Mouse (Mus musculus) cerebellum, adult 2 months (tissue): ENCODE data around the gene Heatr3. TPM values are rescaled to one million over a fixed set of nuclear protein-coding genes. Genes with fewer than 3 reads are reported as not detected.

Source experiments
- DNase-seq, 2 experiments: peaks; one replicate each; pipeline ENCODE4 v3.0.0; 2021
- H3K27ac ChIP-seq: fragments of 200-500 bp; 2 replicates; pipeline ENCODE4 v1.5.1; 2012; ENCODE audit warnings: low read length, control low read depth, inconsistent platforms; ENCODE audit not compliant: insufficient read depth
- H3K27me3 ChIP-seq: fragments of 200-500 bp; 2 replicates; pipeline ENCODE4 v1.6.1; 2012; ENCODE audit warnings: inconsistent platforms, mild to moderate bottlenecking, low read length, moderate library complexity; ENCODE audit not compliant: control insufficient read depth, insufficient read depth
- H3K4me1 ChIP-seq: fragments of 200-500 bp; 2 replicates; pipeline ENCODE4 v1.6.1; 2011; ENCODE audit warnings: low read length; ENCODE audit not compliant: control insufficient read depth, insufficient read depth
- H3K4me3 ChIP-seq: fragments of 200-500 bp; replicated peaks from 2 replicates; pipeline ENCODE3; 2011; ENCODE audit warnings: mild to moderate bottlenecking, low read depth, low read length, control low read depth; ENCODE audit not compliant: insufficient read depth
- CTCF ChIP-seq: fragments of 200-500 bp; IDR thresholded peaks from 2 replicates; pipeline ENCODE4 v1.5.1; 2011; ENCODE audit warnings: low read depth, mild to moderate bottlenecking, control low read depth, low read length, moderate library complexity, borderline replicate concordance; ENCODE audit not compliant: insufficient read depth
- POLR2A ChIP-seq: fragments of 200-500 bp; IDR thresholded peaks from 2 replicates; pipeline ENCODE4 v1.6.1; 2011; ENCODE audit warnings: low read length, control low read depth, borderline replicate concordance; ENCODE audit not compliant: insufficient read depth
- WGBS: fragments of 180-500 bp; shearing (Covaris S2); methylation state at CpG from one replicate; pipeline ENCODE4 v1.1.7; 2018; 5-methylcytosine and 5-hydroxymethylcytosine counted together
- polyA plus RNA-seq: library from polyadenylated mRNA; depleted of rRNA; stranded (reverse); fragments of >200 nt; gene quantifications from 2 replicates; pipeline ENCODE4 v1.2.3, GENCODE M21; 2012

Gene Heatr3
- polyA plus RNA-seq, 1 experiment: 45.2 TPM

DNA sequence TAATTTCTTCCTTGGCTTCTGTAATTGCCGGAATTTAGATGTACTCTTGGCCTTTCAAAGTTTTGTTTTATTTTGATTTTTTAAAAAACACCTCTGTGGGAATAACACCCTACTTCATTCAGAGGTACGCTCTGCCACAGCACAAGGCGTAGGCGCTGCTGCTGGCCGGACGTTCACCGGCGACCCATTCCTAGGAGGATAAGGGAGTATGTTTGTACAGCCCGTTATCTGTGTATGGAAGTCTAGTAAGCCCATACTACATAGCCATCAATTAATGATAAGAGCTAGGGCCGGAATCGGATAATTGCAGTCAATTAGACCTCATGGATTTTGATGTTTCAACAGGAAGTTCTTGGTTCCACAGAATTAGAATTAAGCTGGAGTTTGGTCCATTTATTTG, 18.6 kb upstream of the Heatr3 start:
- DNase-seq: peak in 1 of 2 experiments; percentile 36
- H3K4me1 ChIP-seq: no peaks in the 10 kb centered on the region
- peak overlapping the region; percentile 97 for H3K4me3 ChIP-seq
- no peak for TF ChIP-seq CTCF
- no peak for TF ChIP-seq POLR2A
- H3K27ac ChIP-seq: 0 out of 2 replicates have a peak overlapping the region, but pooled peaks have one; percentile 49
- WGBS: 1% methylated on average over 11 of the region's 11 CpGs
- H3K27me3 ChIP-seq: no peaks in the 10 kb centered on the region

DNA sequence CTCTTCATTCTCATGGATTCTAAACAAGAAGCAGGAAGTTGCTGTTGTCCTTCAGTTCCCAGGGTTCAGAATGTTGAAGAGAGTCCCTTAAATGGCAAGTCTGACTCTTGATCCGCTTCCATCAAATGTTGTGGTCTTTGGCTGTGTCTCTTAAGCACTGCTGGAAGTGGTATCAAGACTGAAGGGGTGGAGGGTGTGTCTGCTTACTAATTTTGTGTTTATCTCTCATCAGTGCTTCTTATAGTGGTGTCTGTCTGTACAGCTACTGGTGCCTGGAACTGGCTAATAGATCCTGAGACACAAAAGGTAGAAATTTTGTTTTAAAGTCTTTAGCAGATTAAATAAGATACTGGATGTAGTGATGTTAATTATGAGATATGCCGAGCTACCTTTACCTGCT, 12.8 kb upstream of the Heatr3 start:
- no peak for DNase-seq
- Histone ChIP-seq H3K27me3 (no peaks in the 10 kb centered on the region), H3K4me1 (no peaks in the 10 kb centered on the region), H3K4me3 (no peak overlapping the region), H3K27ac (no peak overlapping the region)
- no peak for TF ChIP-seq POLR2A
- no peak for TF ChIP-seq CTCF
- WGBS: 97% methylated on average over 2 of the region's 2 CpGs

DNA sequence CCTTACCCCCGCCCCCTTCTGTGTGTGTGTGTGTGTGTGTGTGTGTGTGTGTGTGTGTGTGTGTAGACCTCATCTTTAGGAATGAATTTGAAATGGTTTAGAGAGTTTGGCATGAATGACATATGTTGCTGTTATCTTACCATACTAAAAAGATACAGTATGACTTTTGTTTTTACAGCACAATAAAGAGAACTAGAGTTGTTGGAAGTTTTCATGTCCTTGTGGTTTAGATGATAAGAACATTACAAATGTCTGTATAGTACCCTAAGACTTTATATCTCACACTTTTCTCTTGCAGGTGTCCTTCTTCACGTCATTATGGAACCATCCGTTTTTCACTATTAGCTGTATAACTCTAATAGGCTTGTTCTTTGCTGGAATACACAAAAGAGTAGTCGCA, 8.3 kb upstream of the Heatr3 start:
- Histone ChIP-seq H3K27me3 (no peaks in the 10 kb centered on the region), H3K4me1 (no peaks in the 10 kb centered on the region), H3K4me3 (no peak overlapping the region), H3K27ac (no peak overlapping the region)
- TF ChIP-seq CTCF (no peak), POLR2A (no peak)
- DNase-seq: no peak
- WGBS: 92% methylated on average over 4 of the region's 4 CpGs

DNA sequence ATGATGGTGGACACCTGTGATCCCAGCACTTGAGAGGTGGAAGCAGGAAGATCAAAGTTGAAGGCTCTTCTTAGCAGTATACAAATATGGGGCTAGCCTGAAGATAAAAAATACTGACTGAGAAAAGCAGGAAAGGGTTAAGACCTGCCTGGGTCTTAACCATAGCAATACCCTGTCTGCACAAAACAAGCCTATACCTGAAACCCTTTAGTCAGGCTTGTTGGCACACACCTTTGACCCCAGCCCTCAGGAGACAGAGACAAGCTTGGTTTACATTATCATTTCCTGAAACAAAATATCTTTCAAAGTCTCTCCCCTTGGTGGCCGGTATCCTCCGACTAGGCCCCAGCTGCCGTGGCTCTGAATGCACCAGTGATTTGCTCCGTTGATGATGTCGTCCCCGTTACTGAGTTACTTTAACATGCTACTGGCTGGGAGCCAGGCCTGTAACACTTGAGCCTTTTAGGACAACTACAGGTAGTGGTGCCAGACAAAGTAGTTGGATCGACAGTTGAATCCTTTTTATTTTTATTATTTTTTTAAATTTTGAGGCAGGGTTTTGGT, 6.8 kb upstream of the Heatr3 start:
- no peak for DNase-seq
- H3K27me3 ChIP-seq: no peaks in the 10 kb centered on the region
- no peak overlapping the region for H3K27ac ChIP-seq
- WGBS: 43% methylated on average over 7 of the region's 7 CpGs
- H3K4me1 ChIP-seq: no peaks in the 10 kb centered on the region
- H3K4me3 ChIP-seq: no peak overlapping the region
- no peak for TF ChIP-seq POLR2A
- no peak for TF ChIP-seq CTCF

DNA sequence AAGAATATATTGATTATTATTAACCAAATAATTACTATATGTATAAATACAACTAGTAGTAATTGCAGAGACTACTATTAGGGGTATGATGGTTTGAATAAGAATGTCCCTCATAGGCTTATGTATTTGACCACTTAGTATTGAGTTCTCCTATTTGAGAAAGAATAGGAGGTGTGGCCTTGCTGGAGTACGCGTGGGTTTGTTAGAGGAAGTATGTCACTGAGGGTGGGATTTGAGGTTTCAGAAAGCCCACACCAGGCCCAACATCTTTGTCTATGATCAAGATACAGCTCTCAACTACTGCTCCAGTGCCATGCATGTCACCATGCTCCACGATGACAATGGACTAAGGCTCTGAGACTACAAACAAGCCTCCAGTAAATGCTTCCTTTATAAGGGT, 1.6 kb downstream of the Heatr3 start:
- Histone ChIP-seq H3K4me3 (no peak overlapping the region), H3K4me1 (peaks cover 7% of the 10 kb centered on the region), H3K27ac (no peak overlapping the region), H3K27me3 (no peaks in the 10 kb centered on the region)
- WGBS: 92% methylated on average over 3 of the region's 3 CpGs
- TF ChIP-seq CTCF: no peak
- no peak for DNase-seq

DNA sequence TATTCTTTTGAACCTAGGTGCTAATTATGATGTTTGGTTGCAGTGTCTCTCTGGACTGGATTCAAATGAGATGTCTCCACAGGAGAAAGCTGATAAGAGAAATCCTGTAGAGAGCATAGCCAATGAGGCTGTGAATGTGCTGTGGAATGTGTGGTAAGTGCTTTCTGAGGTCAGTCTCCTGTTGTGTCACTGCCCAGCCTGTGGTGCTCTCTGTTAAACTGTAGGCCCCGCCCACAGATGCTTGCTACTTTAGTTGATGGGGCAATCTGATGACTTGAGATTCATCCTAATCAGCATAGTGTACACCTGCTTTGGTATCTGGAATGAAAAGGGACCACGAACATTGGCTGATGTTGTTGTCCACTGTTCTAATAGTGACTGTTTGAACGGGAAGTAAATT, 4.0 kb downstream of the Heatr3 start:
- Histone ChIP-seq H3K4me1 (peaks cover 7% of the 10 kb centered on the region), H3K4me3 (no peak overlapping the region), H3K27ac (no peak overlapping the region), H3K27me3 (no peaks in the 10 kb centered on the region)
- 90% methylated on average over 3 of the region's 3 CpGs for WGBS
- no peak for DNase-seq
- TF ChIP-seq CTCF: no peak
- TF ChIP-seq POLR2A: no peak

DNA sequence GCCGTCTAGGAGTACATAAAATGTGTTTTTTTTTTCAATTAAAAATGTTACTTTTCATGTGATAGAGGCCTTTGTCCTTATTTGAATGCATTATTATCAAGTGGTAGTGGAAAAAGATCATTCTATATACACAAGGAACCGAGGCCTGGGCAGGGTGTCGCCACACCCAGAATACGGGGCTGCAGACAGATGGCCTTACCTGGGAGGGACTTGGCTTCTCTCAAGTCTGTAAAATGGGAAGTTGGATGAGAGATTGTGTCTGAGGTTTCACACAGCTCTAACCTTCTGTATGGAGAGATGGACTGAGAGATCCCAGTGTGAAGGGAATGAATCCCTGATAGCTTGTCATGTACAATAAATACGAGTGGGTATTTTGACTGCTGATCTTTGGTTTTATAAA, 6.4 kb downstream of the Heatr3 start:
- H3K4me3 ChIP-seq: no peak overlapping the region
- no peak overlapping the region for H3K27ac ChIP-seq
- H3K4me1 ChIP-seq: peaks cover 7% of the 10 kb centered on the region
- 32% methylated on average over 5 of the region's 5 CpGs for WGBS
- no peaks in the 10 kb centered on the region for H3K27me3 ChIP-seq
- TF ChIP-seq CTCF: no peak
- TF ChIP-seq POLR2A: no peak
- DNase-seq: peak in 1 of 2 experiments; percentile 57

DNA sequence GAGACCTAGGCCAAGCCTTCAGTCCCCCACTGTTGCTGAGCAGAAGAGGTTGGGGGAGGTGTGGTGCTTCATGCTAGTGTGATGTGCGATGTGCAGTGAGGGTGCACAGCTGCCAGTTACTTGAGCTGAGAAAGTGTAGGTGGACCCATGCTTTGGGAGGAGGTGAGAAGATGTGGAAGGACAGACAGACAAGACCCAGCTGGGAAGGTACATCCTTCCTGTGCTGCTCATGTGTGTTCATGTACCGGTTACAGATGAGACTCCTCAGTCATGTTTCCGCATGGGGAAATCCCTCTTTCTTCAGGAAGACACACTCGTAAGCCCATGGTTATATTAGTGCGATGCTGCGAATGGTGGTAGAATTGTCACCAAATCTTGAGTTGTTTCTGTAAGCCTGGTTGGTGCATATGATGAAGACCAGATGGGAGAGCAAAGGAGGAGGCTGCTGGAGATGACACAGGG, 13.3 kb downstream of the Heatr3 start:
- Histone ChIP-seq H3K4me3 (no peak overlapping the region), H3K27me3 (no peaks in the 10 kb centered on the region; the same call in 1 of the 2 replicates), H3K27ac (no peak overlapping the region), H3K4me1 (peaks cover 4% of the 10 kb centered on the region)
- no peak for DNase-seq
- TF ChIP-seq POLR2A: no peak
- no peak for TF ChIP-seq CTCF
- 88% methylated on average over 6 of the region's 6 CpGs for WGBS

DNA sequence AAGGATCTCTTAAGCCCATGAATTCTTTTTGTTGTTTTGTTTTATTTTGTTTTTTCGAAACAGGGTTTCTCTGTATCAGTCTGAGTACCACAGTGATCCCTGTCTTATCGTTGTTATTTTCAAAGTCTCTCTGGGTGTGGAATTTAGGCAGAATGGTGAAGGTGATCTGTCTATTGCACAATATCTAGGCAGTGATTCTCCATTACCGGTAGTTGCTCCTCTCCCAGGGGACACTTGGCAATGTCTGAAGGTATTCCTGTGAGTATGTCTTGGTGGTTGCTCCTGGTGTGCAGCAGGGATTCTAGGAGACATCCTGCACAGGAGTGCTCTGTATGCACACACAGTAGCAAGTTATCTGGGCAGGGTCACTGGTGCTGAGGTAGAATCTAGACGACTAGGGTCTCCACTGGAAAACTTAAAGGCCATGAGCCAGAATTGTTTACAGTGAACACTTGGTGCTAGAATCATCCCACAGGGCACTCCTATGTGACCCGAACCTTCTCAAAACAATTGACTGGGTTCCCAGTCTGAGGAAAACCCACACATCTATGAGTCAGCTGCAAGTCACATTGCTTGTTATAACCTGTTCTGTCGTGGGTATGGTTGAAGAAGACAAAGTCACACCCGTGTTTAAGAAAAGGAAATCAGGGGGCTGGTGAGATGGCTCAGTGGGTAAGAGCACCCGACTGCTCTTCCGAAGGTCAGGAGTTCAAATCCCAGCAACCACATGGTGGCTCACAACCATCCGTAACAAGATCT, 22.8 kb downstream of the Heatr3 start:
- DNase-seq: no peak
- TF ChIP-seq POLR2A (no peak), CTCF (no peak)
- H3K27me3 ChIP-seq: no peaks in the 10 kb centered on the region; the same call in 1 of the 2 replicates
- H3K27ac ChIP-seq: no peak overlapping the region
- no peak overlapping the region for H3K4me3 ChIP-seq
- 0 out of 2 replicates have a peak, but pooled peaks cover 3% of the 10 kb centered on the region for H3K4me1 ChIP-seq
- 87% methylated on average over 10 of the region's 10 CpGs for WGBS
